Mouse (Mus musculus) hindbrain, embryonic 15.5 days (tissue): Measurements from ENCODE around the gene Hspa1l. TPM values are rescaled to one million over a fixed set of nuclear protein-coding genes. Genes with fewer than 3 reads are reported as not detected.
"Not testable (repeated sequence)": the region's sequence is repeated elsewhere in the genome, so short reads cannot be mapped to it uniquely, and the experiment has no call there.

Experiments used
- ATAC-seq: fragments of 200-750 bp; cut with Nextera tagmentation; 2 replicates; pipeline ENCODE4 v1.8.0; 2017; ENCODE audit warnings: low read depth, moderate number of reproducible peaks, moderate TSS enrichment; ENCODE audit not compliant: low FRiP score
- H3K27ac ChIP-seq: fragments of 300-500 bp; sonication (generic); replicated peaks from 2 replicates; pipeline ENCODE4 v1.5.1; 2015; ENCODE audit warnings: mild to moderate bottlenecking, inconsistent platforms
- H3K27me3 ChIP-seq: fragments of 300-500 bp; sonication (generic); 2 replicates; pipeline ENCODE4 v1.6.1; 2015; ENCODE audit warnings: control low read depth, inconsistent platforms
- H3K36me3 ChIP-seq: fragments of 300-500 bp; sonication (generic); 2 replicates; pipeline ENCODE4 v1.6.1; 2015; ENCODE audit warnings: control low read depth, inconsistent platforms
- H3K4me1 ChIP-seq: fragments of 300-500 bp; sonication (generic); replicated peaks from 2 replicates; pipeline ENCODE4 v1.6.1; 2015; ENCODE audit warnings: control low read depth, inconsistent platforms
- H3K4me2 ChIP-seq: fragments of 300-500 bp; sonication (generic); 2 replicates; pipeline ENCODE4 v1.6.1; 2015; ENCODE audit warnings: moderate library complexity, mild to moderate bottlenecking, inconsistent platforms
- H3K4me3 ChIP-seq: fragments of 300-500 bp; sonication (generic); 2 replicates; pipeline ENCODE4 v1.5.1; 2015; ENCODE audit warnings: mild to moderate bottlenecking, inconsistent platforms
- H3K9ac ChIP-seq: fragments of 300-500 bp; sonication (generic); 2 replicates; pipeline ENCODE4 v1.6.1; 2015; ENCODE audit warnings: inconsistent platforms
- H3K9me3 ChIP-seq: fragments of 300-500 bp; sonication (generic); 2 replicates; pipeline ENCODE4 v1.6.1; 2016; ENCODE audit warnings: control low read depth, inconsistent platforms
- WGBS: fragments of 180-500 bp; shearing (Covaris S2); methylation state at CpG from one replicate; pipeline ENCODE4 v1.1.7; 2015; 5-methylcytosine and 5-hydroxymethylcytosine counted together
- polyA plus RNA-seq: library from polyadenylated mRNA; unstranded; fragments of >200 nt; fragmentation: Nextera tagmentation; extraction: Ambion mirVana; gene quantifications from 2 replicates; pipeline ENCODE4 v1.2.1, GENCODE M21; 2015

Hspa1l gene
- polyA plus RNA-seq, 1 experiment from 2014 or later = 1.8 TPM

GRCm38 (mm10) chr17:34953258-34953657 lies 19.2 kb upstream of the Hspa1l start:
- Histone ChIP-seq H3K4me1 (peaks cover 19% of the 10 kb centered on the region), H3K27me3 (peaks cover 13% of the 10 kb centered on the region), H3K9me3 (no peaks in the 10 kb centered on the region), H3K27ac (no peak overlapping the region; the same call in 1 of the 2 replicates), H3K9ac (no peak overlapping the region), H3K36me3 (peaks cover 15% of the 10 kb centered on the region), H3K4me2 (no peak overlapping the region), H3K4me3 (peak overlapping the region; percentile 70)
- WGBS = 84% methylated on average over 3 of the region's 3 CpGs
- ATAC-seq = no peak

- no peak overlapping the region for H3K4me3 ChIP-seq
- 90% methylated on average over 4 of the region's 4 CpGs for WGBS
- ATAC-seq = no peak
Observed at GRCm38 (mm10) chr17:34953904-34954303, 18.6 kb upstream of the Hspa1l start.

DNA sequence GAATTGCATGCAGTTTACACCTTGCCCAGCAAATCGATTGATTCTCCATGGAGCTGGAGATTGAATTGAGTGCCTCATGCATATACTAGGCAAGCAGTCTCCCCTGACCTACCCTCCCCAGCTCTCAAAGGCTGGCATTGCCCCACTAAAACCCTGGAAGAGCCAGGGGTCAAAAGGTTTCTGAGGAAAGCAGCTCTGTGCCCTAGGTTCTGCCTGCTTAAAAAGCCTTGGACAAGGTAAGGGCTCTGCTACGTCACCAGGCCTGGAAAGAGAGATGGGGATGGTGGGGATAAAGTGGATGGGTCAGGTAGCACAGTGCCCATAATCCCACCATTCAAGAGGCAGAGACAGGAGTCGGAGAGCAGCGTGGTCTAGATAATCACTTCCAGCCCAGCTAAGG lies 17.7 kb upstream of the Hspa1l start:
- Histone ChIP-seq H3K9me3 (no peaks in the 10 kb centered on the region), H3K36me3 (peaks cover 10% of the 10 kb centered on the region), H3K4me3 (no peak overlapping the region), H3K9ac (0 out of 2 replicates have a peak overlapping the region, but pooled peaks have one; percentile 5), H3K27ac (no peak overlapping the region), H3K4me1 (peaks cover 20% of the 10 kb centered on the region), H3K4me2 (no peak overlapping the region), H3K27me3 (peaks cover 19% of the 10 kb centered on the region)
- 75% methylated on average over 4 of the region's 4 CpGs for WGBS
- no peak for ATAC-seq

More at GRCm38 (mm10) chr17:34953904-34954303, 18.6 kb upstream of the Hspa1l start:
- Histone ChIP-seq H3K4me1 (peaks cover 19% of the 10 kb centered on the region), H3K9me3 (no peaks in the 10 kb centered on the region), H3K27ac (no peak overlapping the region), H3K9ac (no peak overlapping the region), H3K36me3 (peaks cover 15% of the 10 kb centered on the region), H3K27me3 (peaks cover 13% of the 10 kb centered on the region), H3K4me2 (no peak overlapping the region)

DNA sequence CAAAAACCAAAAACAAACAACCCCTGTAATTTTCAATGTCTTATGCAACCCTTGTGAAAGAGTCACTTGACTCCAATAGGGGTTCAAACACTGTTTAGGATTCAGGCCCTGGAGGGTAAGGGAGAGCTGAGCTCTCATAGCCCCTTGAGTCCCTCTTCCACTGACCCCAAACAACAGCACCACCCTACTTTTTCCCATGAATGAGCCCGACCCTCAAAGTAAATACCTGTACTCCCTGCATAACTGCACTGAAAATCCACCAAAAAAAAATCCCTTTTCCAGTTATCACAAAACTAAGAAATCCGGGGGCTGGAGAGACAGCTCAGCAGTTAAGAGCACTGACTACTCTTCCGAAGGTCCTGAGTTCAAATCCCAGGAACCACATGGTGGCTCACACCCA lies 16.6 kb upstream of the Hspa1l start:
- 82% methylated on average over 3 of the region's 3 CpGs for WGBS
- peaks cover 10% of the 10 kb centered on the region for H3K4me1 ChIP-seq
- no peaks in the 10 kb centered on the region for H3K36me3 ChIP-seq
- no peak overlapping the region for H3K27ac ChIP-seq
- no peak overlapping the region for H3K4me3 ChIP-seq
- H3K27me3 ChIP-seq = peaks cover 23% of the 10 kb centered on the region
- H3K4me2 ChIP-seq = no peak overlapping the region
- H3K9ac ChIP-seq = no peak overlapping the region
- ATAC-seq = no peak
- no peaks in the 10 kb centered on the region for H3K9me3 ChIP-seq

GRCm38 (mm10) chr17:34956340-34956739 lies 16.2 kb upstream of the Hspa1l start:
- no peak overlapping the region for H3K4me2 ChIP-seq
- no peak overlapping the region for H3K4me3 ChIP-seq
- peaks cover 5% of the 10 kb centered on the region; the same call in 1 of the 2 replicates for H3K4me1 ChIP-seq
- peaks cover 26% of the 10 kb centered on the region for H3K27me3 ChIP-seq
- H3K36me3 ChIP-seq = no peaks in the 10 kb centered on the region
- H3K27ac ChIP-seq = no peak overlapping the region
- ATAC-seq = no peak
- no peaks in the 10 kb centered on the region for H3K9me3 ChIP-seq
- WGBS = 60% methylated on average over 1 of the region's 1 CpGs
- H3K9ac ChIP-seq = no peak overlapping the region

DNA sequence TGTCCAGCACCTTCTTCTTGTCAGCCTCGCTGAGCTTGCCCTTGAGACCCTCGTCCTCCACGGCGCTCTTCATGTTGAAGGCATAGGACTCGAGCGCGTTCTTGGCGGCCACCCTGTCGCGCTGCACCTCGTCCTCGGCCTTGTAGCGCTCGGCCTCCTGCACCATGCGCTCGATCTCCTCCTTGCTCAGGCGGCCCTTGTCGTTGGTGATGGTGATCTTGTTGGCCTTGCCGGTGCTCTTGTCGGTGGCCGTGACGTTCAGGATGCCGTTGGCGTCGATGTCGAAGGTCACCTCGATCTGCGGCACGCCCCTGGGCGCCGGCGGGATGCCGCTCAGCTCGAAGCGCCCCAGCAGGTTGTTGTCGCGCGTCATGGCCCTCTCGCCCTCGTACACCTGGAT lies 15.2 kb upstream of the Hspa1l start:
- H3K36me3 ChIP-seq, H3K27ac ChIP-seq, H3K4me1 ChIP-seq, H3K9me3 ChIP-seq, H3K4me3 ChIP-seq, ATAC-seq, H3K4me2 ChIP-seq, H3K9ac ChIP-seq: not testable (repeated sequence)
- WGBS = 27% methylated on average over 29 of the region's 40 CpGs
- peaks cover 31% of the 10 kb centered on the region for H3K27me3 ChIP-seq

GRCm38 (mm10) chr17:34957966-34958365 lies 14.5 kb upstream of the Hspa1l start:
- not testable (repeated sequence) for H3K9me3 ChIP-seq, H3K4me2 ChIP-seq, ATAC-seq, H3K9ac ChIP-seq, H3K4me3 ChIP-seq, H3K4me1 ChIP-seq, H3K36me3 ChIP-seq, H3K27ac ChIP-seq
- peaks cover 34% of the 10 kb centered on the region for H3K27me3 ChIP-seq
- WGBS = 28% methylated on average over 31 of the region's 40 CpGs

GRCm38 (mm10) chr17:34958734-34959129 lies 13.8 kb upstream of the Hspa1l start:
- not testable (repeated sequence) for H3K9ac ChIP-seq, H3K36me3 ChIP-seq, H3K4me1 ChIP-seq, ATAC-seq, H3K27ac ChIP-seq, H3K9me3 ChIP-seq
- Histone ChIP-seq H3K4me2 (peak overlapping the region; percentile 89), H3K27me3 (peaks cover 36% of the 10 kb centered on the region), H3K4me3 (peak overlapping the region; percentile 48)
- 0% methylated on average over 30 of the region's 47 CpGs for WGBS

DNA sequence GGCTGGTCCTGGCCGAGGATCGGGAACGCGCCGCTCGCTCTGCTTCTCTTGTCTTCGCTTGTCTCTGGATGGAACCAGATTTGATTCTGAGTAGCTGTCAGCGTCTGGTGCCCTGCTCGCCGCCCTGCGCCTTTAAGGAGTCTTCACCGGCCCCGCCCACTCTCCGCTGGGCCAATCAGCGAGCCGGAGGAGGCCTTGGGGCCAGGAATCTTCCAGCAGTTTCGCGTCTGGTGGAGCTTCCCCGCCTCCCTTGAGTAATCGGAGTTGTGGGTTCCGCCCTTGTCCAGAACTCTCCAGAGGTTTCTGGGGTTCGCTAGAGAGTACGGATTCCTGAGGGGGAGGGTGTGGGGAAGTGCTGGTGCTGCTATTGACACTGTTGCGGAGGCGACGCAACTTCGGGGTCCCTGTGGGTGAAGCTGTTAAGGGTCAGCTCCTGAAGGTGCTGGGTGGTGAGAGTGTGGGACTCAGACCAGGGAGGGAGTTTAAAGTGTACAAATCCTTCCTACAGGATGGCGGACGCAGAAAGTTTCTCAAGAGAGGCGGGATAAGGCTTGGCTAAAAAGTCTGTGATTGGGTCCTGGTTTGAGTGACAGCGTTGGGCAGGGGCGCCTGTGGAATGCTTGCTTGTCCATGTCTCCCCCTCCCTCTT lies 13.2 kb upstream of the Hspa1l start, which contains the start of gene Hspa1b:
TSS of gene Hspa1b (minus strand) at position 109 of the 649 bp plus-strand sequence.
- Histone ChIP-seq H3K27ac (peak within 1 kb of the TSS; percentile 85), H3K4me2 (peak within 1 kb of the TSS; percentile 89), H3K4me3 (peak within 1 kb of the TSS; percentile 48), H3K27me3 (peaks cover 36% of the 10 kb centered on the region), H3K9ac (peak within 1 kb of the TSS; percentile 33; the same call in 1 of the 2 replicates)
- ATAC-seq = peak; percentile 92
- 0% methylated on average over 29 of the region's 32 CpGs for WGBS
- not testable (repeated sequence) for H3K36me3 ChIP-seq, H3K4me1 ChIP-seq, H3K9me3 ChIP-seq

GRCm38 (mm10) chr17:34959881-34960515 lies 12.5 kb upstream of the Hspa1l start:
- no peak for ATAC-seq
- 16% methylated on average over 12 of the region's 12 CpGs for WGBS
- Histone ChIP-seq H3K4me3 (peak overlapping the region; percentile 48), H3K4me2 (peak overlapping the region; percentile 89), H3K27ac (peak overlapping the region; percentile 85), H3K4me1 (0 out of 2 replicates have a peak, but pooled peaks cover 5% of the 10 kb centered on the region), H3K36me3 (no peaks in the 10 kb centered on the region), H3K9ac (peak overlapping the region; percentile 33; the same call in 1 of the 2 replicates), H3K27me3 (peaks cover 33% of the 10 kb centered on the region), H3K9me3 (no peaks in the 10 kb centered on the region)

- peaks cover 28% of the 10 kb centered on the region for H3K27me3 ChIP-seq
- no peaks in the 10 kb centered on the region for H3K36me3 ChIP-seq
- no peak for ATAC-seq
Observed at GRCm38 (mm10) chr17:34960702-34961493, 11.6 kb upstream of the Hspa1l start.

DNA sequence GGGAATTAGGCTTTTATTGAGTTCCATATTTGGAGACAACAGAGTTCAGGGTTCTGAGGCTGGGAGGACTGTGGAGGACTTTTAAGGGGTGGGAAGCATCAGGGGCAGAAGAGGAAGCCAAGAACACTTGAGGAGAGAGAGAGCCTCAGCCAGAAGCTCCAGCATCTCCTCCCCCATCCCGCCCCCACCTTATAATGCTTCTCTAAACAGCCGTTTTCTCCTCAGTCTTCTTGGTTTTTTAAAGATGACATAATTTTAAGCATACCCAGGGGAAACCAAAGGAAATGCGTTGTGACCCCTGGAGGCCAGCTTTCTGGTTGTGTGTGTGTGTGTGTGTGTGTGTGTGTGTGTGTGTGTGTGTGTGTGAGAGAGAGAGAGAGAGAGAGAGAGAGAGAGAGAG lies 10.4 kb upstream of the Hspa1l start:
- H3K9me3 ChIP-seq = no peaks in the 10 kb centered on the region
- H3K27ac ChIP-seq = no peak overlapping the region
- H3K9ac ChIP-seq = no peak overlapping the region
- H3K27me3 ChIP-seq = peaks cover 26% of the 10 kb centered on the region
- ATAC-seq = no peak
- H3K4me2 ChIP-seq = no peak overlapping the region
- H3K36me3 ChIP-seq = no peaks in the 10 kb centered on the region
- H3K4me3 ChIP-seq = no peak overlapping the region
- 0 out of 2 replicates have a peak, but pooled peaks cover 5% of the 10 kb centered on the region for H3K4me1 ChIP-seq
- WGBS = 29% methylated on average over 3 of the region's 3 CpGs

More at GRCm38 (mm10) chr17:34960702-34961493, 11.6 kb upstream of the Hspa1l start:
- no peak overlapping the region for H3K4me2 ChIP-seq
- no peak overlapping the region for H3K9ac ChIP-seq
- H3K4me1 ChIP-seq = 0 out of 2 replicates have a peak, but pooled peaks cover 5% of the 10 kb centered on the region
- no peak overlapping the region for H3K4me3 ChIP-seq
- H3K9me3 ChIP-seq = no peaks in the 10 kb centered on the region
- H3K27ac ChIP-seq = no peak overlapping the region
